Mouse (Mus musculus) layer of hippocampus, adult 2 months (tissue): ENCODE measurements around the gene Mxra8. TPM values are rescaled to one million over a fixed set of nuclear protein-coding genes. Genes with fewer than 3 reads are reported as not detected.

Experiments used
- DNase-seq, 2 experiments: peaks; one replicate each; pipeline ENCODE4 v3.0.0; 2022; ENCODE audit warnings: low spot score in 2 of 2
- H3K27ac ChIP-seq: fragments of 200-600 bp; 2 replicates; pipeline ENCODE4 v1.8.1; 2022
- H3K4me3 ChIP-seq: fragments of 200-600 bp; 2 replicates; pipeline ENCODE4 v1.8.1; 2022; ENCODE audit warnings: mild to moderate bottlenecking
- CTCF ChIP-seq: fragments of 200-600 bp; conservative IDR thresholded peaks from 2 replicates; pipeline ENCODE4 v1.8.1; 2022; ENCODE audit warnings: antibody characterized with exemption, mild to moderate bottlenecking, moderate library complexity
- long read RNA-seq, 2 experiments: library from polyadenylated mRNA; stranded (forward); transcript quantifications; one replicate each; pipeline ENCODE4 v2.0.0; 2021; ENCODE audit warnings: borderline mapping rate in 2 of 2
- total RNA-seq, 2 experiments: library from RNA; stranded (reverse); gene quantifications; 2 replicates each; pipeline ENCODE4 v1.2.3; 2021

The Mxra8 gene
- 10 to 100 TPM in 1 of 2 experiments, 1 to 10 TPM in 1; 8.4 to 10.6 TPM for total RNA-seq
- long read RNA-seq, experiment 1, partial matches to known transcripts: 0 of 5 reads
- long read RNA-seq, experiment 1, other reads (novel, unspliced or antisense): 5 of 5 reads
- long read RNA-seq, experiment 2: 0 reads

GRCm38 (mm10) chr4:155839483-155839910 lies at the start of gene Mxra8:
TSS of gene Mxra8 (plus strand) at chr4:155839680.
- DNase-seq: no peak
- no peak for TF ChIP-seq CTCF
- H3K27ac ChIP-seq: peak within 1 kb of the TSS; percentile 61

DNA sequence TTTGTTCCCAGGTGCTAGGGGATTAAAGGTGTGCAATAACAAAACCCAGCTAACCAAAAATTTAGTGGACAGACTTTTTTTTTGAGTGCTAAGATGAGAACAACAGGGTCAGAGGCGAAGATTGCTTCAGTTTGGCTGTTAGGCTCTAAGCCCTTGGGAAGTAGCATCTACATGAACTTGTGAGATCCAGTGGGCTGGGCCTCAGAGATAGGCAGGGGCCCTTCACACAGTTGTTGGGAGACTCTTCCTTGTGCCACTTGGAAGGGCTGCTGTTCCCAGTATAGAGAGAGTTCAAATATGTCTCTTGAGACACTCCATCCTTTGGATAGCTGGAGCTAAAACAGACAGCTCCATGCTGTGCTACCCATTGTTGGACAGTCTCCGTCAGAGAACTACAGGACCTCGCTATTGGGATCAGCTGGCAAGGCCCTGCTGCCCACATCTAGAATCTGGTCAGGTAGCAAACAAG lies 49.4 kb upstream of the Mxra8 start, which contains the start of gene Ankrd65:
Gene Ankrd65 (plus strand): TSS at position 419 of the 469 bp plus-strand sequence.
- DNase-seq: no peak
- Histone ChIP-seq H3K4me3 (no peak within 1 kb of the TSS), H3K27ac (no peak within 1 kb of the TSS)
- TF ChIP-seq CTCF: no peak

More at GRCm38 (mm10) chr4:155839483-155839910, at the start of gene Mxra8:
- peak within 1 kb of the TSS; percentile 45; the same call in 1 of the 2 replicates for H3K4me3 ChIP-seq

DNA sequence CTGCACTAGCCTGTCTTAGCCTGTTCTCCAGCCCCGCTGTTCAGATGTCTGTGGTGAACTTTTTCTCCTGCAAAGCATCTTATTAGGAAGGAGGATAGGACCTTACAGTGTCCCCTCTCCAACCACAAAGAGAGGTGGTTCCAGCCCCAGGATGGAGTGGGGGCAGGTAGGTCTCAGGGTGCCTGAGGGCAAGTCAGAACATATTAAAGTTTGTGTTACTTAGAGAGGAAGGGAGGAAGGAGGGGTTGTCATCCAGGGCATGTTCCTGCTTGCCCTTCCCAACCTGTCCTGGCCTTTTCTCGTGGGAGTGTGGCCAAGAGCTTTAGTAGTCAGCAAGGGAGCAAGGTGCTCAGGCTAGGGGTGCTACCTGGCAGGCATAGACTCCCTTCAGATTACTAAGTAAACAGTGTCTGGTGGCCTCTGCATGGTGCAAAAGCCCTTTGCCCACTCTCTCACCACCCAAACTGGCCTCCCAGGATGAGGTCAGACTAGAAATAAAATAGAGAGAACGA lies 48.8 kb upstream of the Mxra8 start:
- Histone ChIP-seq H3K27ac (no peak overlapping the region), H3K4me3 (no peak overlapping the region)
- DNase-seq: no peak
- TF ChIP-seq CTCF: no peak

GRCm38 (mm10) chr4:155791240-155791933 lies 48.1 kb upstream of the Mxra8 start:
- Histone ChIP-seq H3K27ac (no peak overlapping the region), H3K4me3 (no peak overlapping the region)
- peak in 1 of 2 experiments; percentile 6 for DNase-seq
- no peak for TF ChIP-seq CTCF

GRCm38 (mm10) chr4:155793730-155794129 lies 45.8 kb upstream of the Mxra8 start:
- Histone ChIP-seq H3K4me3 (no peak overlapping the region), H3K27ac (no peak overlapping the region)
- no peak for DNase-seq
- no peak for TF ChIP-seq CTCF

DNA sequence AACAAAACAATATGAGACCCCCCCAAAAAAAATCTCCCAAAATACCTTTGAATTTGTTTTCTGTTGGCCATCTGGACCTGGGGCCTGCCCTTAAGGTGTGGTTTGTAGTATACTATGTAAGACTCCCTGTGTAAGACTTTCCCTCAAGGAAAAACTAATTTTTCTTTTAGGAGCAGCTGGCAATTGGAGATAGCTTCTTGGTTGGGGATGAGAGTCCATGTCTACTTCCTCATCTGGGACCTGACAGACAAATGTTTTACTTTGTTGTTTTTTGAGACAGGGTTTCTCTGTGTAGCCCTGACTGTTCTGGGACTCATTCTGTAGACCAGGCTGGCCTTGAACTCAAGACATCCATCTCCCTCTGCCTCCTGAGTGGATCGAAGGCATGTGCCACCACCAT lies 37.4 kb upstream of the Mxra8 start:
- DNase-seq: no peak
- no peak overlapping the region for H3K4me3 ChIP-seq
- no peak for TF ChIP-seq CTCF
- H3K27ac ChIP-seq: no peak overlapping the region

DNA sequence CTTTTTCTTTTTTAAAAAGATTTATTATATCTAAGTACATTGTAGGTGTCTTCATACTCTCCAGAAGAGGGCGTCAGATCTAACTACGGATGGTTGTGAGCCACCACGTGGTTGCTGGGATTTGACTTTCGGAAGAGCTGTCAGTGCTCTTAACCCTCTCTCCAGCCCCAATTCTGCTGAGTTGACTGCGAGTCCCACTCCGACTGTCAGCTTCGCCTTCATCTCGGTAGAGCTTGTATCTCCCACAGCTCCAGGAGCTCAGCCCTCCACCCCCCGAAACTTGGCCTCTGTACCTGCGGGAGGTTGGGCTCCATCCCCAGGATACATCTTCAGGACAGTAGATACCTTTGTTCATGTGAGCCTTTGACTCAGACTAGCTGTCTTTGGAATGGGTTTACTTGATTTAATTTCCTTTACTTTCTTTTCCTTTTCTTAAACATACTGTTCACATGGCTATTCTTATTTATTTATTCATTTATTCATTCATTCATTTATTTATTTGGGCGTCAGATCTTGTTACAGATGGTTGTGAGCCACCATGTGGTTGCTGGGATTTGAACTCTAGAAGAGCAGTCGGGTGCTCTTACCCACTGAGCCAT lies 36.6 kb upstream of the Mxra8 start, which contains the start of gene Mrpl20:
Gene Mrpl20 (plus strand): TSS at position 138 of the 599 bp plus-strand sequence.
- H3K27ac ChIP-seq: peak within 1 kb of the TSS; percentile 87
- TF ChIP-seq CTCF: peak; percentile 56

DNA sequence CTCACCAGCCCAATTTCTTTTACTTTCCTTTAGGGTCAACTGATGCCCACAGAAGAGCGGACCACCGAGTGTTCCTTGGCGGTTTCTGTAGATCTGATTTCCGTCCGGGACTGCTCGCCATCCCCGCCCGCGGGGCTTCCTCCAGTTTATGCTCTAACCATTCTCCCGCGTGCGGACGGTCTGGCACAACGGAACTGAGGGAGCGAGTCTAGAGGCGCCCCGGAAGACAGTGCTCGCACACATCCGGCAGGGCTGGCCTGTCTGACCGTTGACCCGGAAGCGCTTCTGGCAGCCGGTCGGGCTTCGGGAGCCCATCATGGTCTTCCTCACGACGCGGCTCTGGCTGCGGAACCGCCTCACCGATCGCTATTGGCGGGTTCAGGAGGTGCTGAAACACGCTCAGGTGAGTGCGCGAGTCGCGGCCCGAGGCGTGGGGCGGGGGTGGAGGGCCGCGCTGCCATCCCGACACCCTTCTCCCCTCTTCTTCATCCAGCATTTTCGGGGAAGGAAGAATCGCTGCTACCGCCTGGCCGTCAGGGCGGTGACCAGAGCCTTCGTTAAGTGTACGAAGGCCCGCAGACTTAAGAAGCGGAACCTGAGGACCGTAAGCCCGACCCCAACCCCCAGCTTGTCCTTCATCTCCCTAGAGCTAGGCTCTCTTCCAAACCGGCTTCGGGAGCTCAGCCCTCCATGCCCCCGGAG lies 36.0 kb upstream of the Mxra8 start:
- peak overlapping the region; percentile 87 for H3K27ac ChIP-seq
- peak overlapping the region; percentile 97 for H3K4me3 ChIP-seq
- no peak for TF ChIP-seq CTCF
- peak; percentile 91 to 96 for DNase-seq

More for the DNA sequence above, 36.6 kb upstream of the Mxra8 start, which contains the start of gene Mrpl20:
- peak within 1 kb of the TSS; percentile 97 for H3K4me3 ChIP-seq
- DNase-seq: no peak

- TF ChIP-seq CTCF: no peak
- no peak for DNase-seq
- no peak overlapping the region for H3K4me3 ChIP-seq
- no peak overlapping the region for H3K27ac ChIP-seq
Measured at GRCm38 (mm10) chr4:155807841-155808240, 31.6 kb upstream of the Mxra8 start.

DNA sequence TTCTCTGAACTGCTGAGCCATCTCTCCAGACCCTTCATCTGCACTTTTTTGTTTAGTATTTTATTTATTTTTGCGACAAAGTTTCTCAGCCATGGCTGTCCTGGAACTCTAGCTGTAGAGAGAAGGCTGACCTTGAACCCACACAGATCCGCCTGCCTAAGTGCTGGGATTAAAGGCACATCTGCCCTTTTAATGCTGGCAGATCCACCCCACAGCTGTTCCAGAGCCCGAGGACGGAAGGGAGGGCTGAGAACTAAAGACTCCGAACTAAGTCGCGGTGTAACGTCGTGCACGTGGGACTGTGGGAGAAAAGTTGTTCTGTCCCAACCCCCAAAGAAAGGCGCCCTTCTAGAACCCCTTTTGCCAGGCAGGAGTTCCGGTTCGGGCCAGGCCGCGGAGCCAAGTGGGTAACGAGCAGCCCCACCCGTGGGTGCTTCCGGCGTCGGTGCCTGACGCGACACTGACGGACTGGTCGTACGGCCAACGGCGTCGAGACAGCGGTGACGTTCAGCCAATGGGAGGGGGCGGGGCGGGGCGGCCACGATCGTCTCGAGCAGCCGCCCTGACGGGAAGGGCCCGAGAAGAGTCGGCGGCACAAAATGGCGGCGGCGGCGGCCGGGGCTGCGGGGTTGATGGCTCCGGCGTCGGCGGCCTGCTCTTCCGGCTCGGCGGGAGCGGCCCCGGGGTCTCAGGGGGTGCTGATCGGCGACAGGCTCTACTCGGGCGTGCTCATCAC lies 27.4 kb upstream of the Mxra8 start, which contains the start of gene Ccnl2:
Gene Ccnl2 (plus strand): TSS at position 561 of the 736 bp plus-strand sequence.
- Histone ChIP-seq H3K27ac (peak within 1 kb of the TSS; percentile 96), H3K4me3 (peak within 1 kb of the TSS; percentile 98)
- peak; percentile 92 to 94 for DNase-seq
- TF ChIP-seq CTCF: 0 out of 2 replicates have a peak, but pooled peaks have one; percentile 5

- no peak for TF ChIP-seq CTCF
- peak overlapping the region; percentile 98 for H3K4me3 ChIP-seq
- DNase-seq: peak in 1 of 2 experiments; percentile 15
- H3K27ac ChIP-seq: peak overlapping the region; percentile 96
Measured at GRCm38 (mm10) chr4:155812665-155813181, 26.8 kb upstream of the Mxra8 start.

DNA sequence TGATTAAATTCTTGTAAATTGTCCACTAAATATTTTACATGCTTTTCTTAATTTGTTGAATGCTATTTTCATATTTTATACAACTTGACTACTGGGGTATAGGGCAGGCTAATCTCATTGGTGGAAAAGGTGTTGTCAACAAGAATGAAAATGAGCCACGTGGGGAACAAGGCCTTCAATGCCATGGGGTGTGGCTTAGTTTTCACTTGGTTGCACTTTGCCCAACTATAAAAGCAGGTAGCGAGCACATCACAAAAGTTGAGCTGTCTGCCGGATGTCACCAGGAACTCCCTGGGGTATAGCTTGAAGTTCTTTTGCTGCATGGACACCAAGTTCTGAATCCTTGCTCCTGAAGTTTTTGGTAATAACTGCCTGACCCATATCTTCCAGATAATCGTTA lies 21.9 kb upstream of the Mxra8 start:
- Histone ChIP-seq H3K4me3 (no peak overlapping the region), H3K27ac (no peak overlapping the region)
- TF ChIP-seq CTCF: no peak
- peak in 1 of 2 experiments; percentile 9 for DNase-seq
